Mouse (Mus musculus) megakaryocyte progenitor cell, adult 5-6 weeks (primary cell): ENCODE measurements around the gene Nr4a2. TPM values are rescaled to one million over a fixed set of nuclear protein-coding genes. Genes with fewer than 3 reads are reported as not detected.

Experiments
- ATAC-seq: replicated peaks from 2 replicates; pipeline ENCODE4 v1.8.0; 2016; ENCODE audit warnings: mild to moderate bottlenecking, moderate TSS enrichment, inconsistent platforms; ENCODE audit not compliant: poor library complexity
- total RNA-seq, 2 experiments: library from RNA; stranded (forward) in 1 of 2; stranded (reverse) in 1 of 2; fragments of 157-497, 149-512 nt in 1 of 2; fragments of 200-1000 nt in 1 of 2; gene quantifications; 2 replicates each; pipeline versions ENCODE4 v1.2.3 to v1.2.4; 2015 to 2017

Gene Nr4a2
- total RNA-seq (2015) (5.8 and 6.4 TPM in 2 replicates), total RNA-seq (2017) (1.7 and 1.9 TPM in 2 replicates)

- peak; percentile 79 for ATAC-seq
These were observed at the start of gene Nr4a2 for GRCm38 (mm10) chr2:57123991-57124840. TSS of gene Nr4a2 (minus strand) at chr2:57124003.

- peak; percentile 26; the same call in 1 of the 2 replicates for ATAC-seq
These were observed 41.6 kb upstream of the Nr4a2 start for GRCm38 (mm10) chr2:57165416-57165815.

GRCm38 (mm10) chr2:57156814-57157213 is 33.0 kb upstream of the Nr4a2 start:
- no peak for ATAC-seq

- ATAC-seq, result no peak
These were observed 26.0 kb upstream of the Nr4a2 start for GRCm38 (mm10) chr2:57149796-57150195.

GRCm38 (mm10) chr2:57148231-57148630 is 24.4 kb upstream of the Nr4a2 start:
- ATAC-seq, result no peak

- ATAC-seq, result no peak
These were observed 22.0 kb upstream of the Nr4a2 start for GRCm38 (mm10) chr2:57145646-57146421.

- ATAC-seq, result no peak
These were observed 14.8 kb upstream of the Nr4a2 start for GRCm38 (mm10) chr2:57138594-57138993.

- ATAC-seq, result no peak
These were observed 3.7 kb upstream of the Nr4a2 start for GRCm38 (mm10) chr2:57127461-57127860.

GRCm38 (mm10) chr2:57125891-57126290 is 2.1 kb upstream of the Nr4a2 start:
- 0 out of 2 replicates have a peak, but pooled peaks have one; percentile 10 for ATAC-seq

- ATAC-seq, result peak; percentile 43
These were observed 520 bp downstream of the Nr4a2 start for GRCm38 (mm10) chr2:57122986-57123980.

GRCm38 (mm10) chr2:57121110-57121509 is 2.7 kb downstream of the Nr4a2 start:
- ATAC-seq, result no peak

- ATAC-seq, result peak; percentile 57
These were observed 6.4 kb downstream of the Nr4a2 start for GRCm38 (mm10) chr2:57117201-57117951.

- ATAC-seq, result peak; percentile 50
These were observed 7.2 kb downstream of the Nr4a2 start for GRCm38 (mm10) chr2:57116366-57117200.

- ATAC-seq, result 0 out of 2 replicates have a peak, but pooled peaks have one; percentile 0
These were observed 7.9 kb downstream of the Nr4a2 start for GRCm38 (mm10) chr2:57115864-57116365.

GRCm38 (mm10) chr2:57115181-57115863 is 8.5 kb downstream of the Nr4a2 start:
- ATAC-seq, result peak; percentile 4

GRCm38 (mm10) chr2:57114211-57115151 is 9.3 kb downstream of the Nr4a2 start:
- ATAC-seq, result peak; percentile 37

- no peak for ATAC-seq
These were observed 10.4 kb downstream of the Nr4a2 start for GRCm38 (mm10) chr2:57113431-57113830.
